Mouse (Mus musculus) kidney, adult 2 months (tissue): ENCODE data around the gene Gorasp2.

Experiments
- CTCF ChIP-seq: fragments of 200-500 bp; conservative IDR thresholded peaks from 2 replicates; pipeline ENCODE4 v1.5.1; 2011; ENCODE audit warnings: low read depth, mild to moderate bottlenecking, control low read depth, low read length, moderate library complexity, mixed read lengths; ENCODE audit not compliant: insufficient read depth, insufficient read length
- POLR2A ChIP-seq: fragments of 200-500 bp; IDR thresholded peaks from one replicate; pipeline ENCODE4 v1.6.1; 2011; ENCODE audit warnings: low read depth, low read length, control low read depth

DNA sequence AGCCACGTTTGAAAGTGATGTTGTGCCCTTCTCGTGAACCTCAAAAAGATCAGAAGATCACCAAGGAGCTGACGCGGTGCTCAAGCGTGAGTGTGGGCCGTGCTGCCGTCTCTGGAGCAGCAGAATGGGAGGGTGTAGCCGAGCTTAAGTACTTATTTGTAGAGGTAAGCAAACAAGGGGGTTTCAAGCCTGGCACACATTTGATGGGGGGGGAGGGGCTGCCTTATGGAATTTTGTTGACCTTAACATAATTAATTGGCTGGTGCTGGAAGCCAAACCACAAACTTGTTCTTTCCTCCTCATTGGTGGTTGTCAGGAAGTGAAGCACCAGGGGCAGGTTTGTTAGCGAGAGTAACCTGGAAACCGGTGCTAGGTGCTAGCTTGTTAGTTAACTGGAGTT, 34.3 kb downstream of the Gorasp2 start:
- TF ChIP-seq CTCF (no peak), POLR2A (no peak)
